Mouse (Mus musculus): ENCODE results near the gene Olfr894. TPM values are rescaled to one million over a fixed set of nuclear protein-coding genes. Genes with fewer than 3 reads are reported as not detected.

Olfr894 gene
- not detected for polyA plus RNA-seq (2014; fragmentation: Illumina TruSeq; extraction: RNeasy Lipid Tissue Mini Kit (QIAGEN cat#74804); ENCODE audit: low read depth, low replicate concordance)

DNA sequence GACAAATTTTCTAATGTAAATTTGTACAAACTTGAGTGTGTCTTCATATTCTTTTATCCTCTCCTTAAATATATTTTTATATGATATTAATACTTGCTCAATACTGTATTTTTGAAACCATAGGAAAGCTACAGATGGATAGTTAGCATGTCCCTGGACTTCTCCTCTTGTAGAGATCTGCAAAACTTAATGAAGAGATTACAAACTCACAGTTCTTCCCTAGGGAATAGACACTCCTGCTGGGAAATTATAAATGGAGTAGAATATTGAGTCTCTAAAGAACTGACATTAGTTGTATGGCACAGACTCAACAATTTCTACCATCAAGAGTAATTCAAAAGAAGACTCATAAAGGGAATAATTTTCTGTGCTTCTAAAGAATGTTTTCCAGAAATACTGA lies at the start of gene Olfr894:
Olfr894 (plus strand) TSS at position 301 of the 400 bp plus-strand sequence.

DNA sequence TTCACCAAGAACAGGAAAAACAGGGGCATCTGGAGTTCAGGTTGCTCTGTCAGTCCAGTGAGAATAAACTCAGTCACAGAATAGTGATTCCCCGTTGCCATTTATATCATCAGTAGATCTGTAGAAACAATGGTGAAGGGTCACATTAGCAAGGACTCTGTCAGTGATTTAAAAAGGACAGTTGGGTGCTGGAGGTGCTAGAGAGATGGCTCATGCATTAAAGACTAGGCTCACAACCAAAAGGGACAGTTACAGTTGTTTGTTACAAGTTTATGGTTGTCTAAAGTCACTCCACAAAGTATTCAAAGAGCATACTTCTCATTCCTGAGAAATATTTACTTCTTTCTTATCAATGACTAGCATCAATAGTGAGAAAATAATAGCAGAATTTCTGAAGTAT lies 37.1 kb upstream of the Olfr894 start, which contains the start of gene Olfr891:
Olfr891 (minus strand) TSS at position 101 of the 400 bp plus-strand sequence.

DNA sequence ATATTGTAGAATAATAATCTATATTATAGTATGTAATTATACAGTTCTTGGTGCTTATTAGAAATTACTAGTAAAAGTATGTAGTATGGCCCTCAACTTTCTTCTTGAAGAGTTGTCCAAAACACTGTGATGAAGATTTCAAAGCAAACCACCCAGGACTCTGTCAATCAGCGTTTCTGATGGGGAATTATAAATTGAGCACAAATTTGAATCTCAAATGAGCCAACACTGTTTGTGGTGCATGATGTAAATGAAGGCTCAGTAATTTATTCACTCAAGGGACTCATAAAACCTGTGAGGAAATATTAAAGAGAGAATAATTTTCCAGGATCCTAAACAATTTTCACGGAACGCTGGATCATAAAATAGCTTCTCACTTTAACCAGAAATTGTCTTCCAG lies 9.8 kb upstream of the Olfr894 start, which contains the start of gene Olfr893:
Olfr893 (plus strand) TSS at position 301 of the 400 bp plus-strand sequence.

DNA sequence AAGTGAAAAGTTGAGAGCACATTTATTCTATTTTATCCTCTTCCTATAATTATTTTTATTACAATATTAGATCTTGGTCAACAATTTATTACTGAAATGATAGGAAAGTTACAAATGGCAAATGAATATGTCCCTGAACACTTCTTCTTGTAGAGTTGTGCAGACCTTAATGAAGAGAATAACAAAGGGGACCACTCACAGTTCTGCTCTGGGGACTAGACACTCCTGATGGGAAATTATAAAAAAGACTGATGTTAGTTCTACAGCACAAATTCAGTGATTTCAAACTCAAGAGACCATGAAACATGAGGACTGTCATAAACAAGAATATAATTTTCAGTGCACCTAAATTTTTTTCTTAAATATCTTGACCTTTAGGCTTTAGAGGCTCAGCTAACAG lies 34.6 kb downstream of the Olfr894 start, which contains the start of gene Olfr143:
Olfr143 (plus strand) TSS at position 301 of the 400 bp plus-strand sequence.

DNA sequence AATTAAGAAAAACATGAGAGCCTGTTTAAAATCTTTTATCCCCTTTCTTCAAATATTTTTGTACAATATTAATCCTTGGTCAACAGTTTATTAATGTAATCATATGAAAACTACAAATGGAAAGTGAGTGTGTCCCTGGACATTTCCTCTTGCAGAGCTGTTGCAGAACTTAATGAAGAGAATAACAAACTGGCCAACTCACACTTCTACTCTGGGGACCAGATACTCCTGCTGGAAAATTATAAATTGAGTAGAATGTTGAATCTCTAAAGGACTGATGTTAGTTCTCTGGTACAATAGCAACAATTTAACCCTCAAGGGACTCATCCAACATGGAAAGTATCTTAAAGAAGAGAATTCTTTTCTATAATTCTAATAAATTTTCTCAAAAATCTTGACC lies 49.7 kb downstream of the Olfr894 start, which contains the start of gene Olfr895:
Olfr895 (plus strand) TSS at position 301 of the 400 bp plus-strand sequence.

Other genes starting within 250 kb of the Olfr894 start
- gene Olfr881, start 226.2 kb upstream of the Olfr894 start, polyA plus RNA-seq (2014; fragmentation: Illumina TruSeq; extraction: RNeasy Lipid Tissue Mini Kit (QIAGEN cat#74804); ENCODE audit: low read depth, low replicate concordance): not detected
- gene Olfr883, start 192.2 kb upstream of the Olfr894 start, polyA plus RNA-seq (2014; fragmentation: Illumina TruSeq; extraction: RNeasy Lipid Tissue Mini Kit (QIAGEN cat#74804); ENCODE audit: low read depth, low replicate concordance): not detected
- gene Olfr884, start 171.5 kb upstream of the Olfr894 start, polyA plus RNA-seq (2014; fragmentation: Illumina TruSeq; extraction: RNeasy Lipid Tissue Mini Kit (QIAGEN cat#74804); ENCODE audit: low read depth, low replicate concordance): not detected
- gene Olfr885, start 156.7 kb upstream of the Olfr894 start, polyA plus RNA-seq (2014; fragmentation: Illumina TruSeq; extraction: RNeasy Lipid Tissue Mini Kit (QIAGEN cat#74804); ENCODE audit: low read depth, low replicate concordance): not detected
- 0.03 TPM for gene Olfr887, start 134.0 kb upstream of the Olfr894 start, polyA plus RNA-seq (2014; fragmentation: Illumina TruSeq; extraction: RNeasy Lipid Tissue Mini Kit (QIAGEN cat#74804); ENCODE audit: low read depth, low replicate concordance)
- gene Olfr888, start 109.9 kb upstream of the Olfr894 start, polyA plus RNA-seq (2014; fragmentation: Illumina TruSeq; extraction: RNeasy Lipid Tissue Mini Kit (QIAGEN cat#74804); ENCODE audit: low read depth, low replicate concordance): not detected
- not detected for gene Olfr889, start 102.9 kb upstream of the Olfr894 start, polyA plus RNA-seq (2014; fragmentation: Illumina TruSeq; extraction: RNeasy Lipid Tissue Mini Kit (QIAGEN cat#74804); ENCODE audit: low read depth, low replicate concordance)
- gene Olfr890, start 75.5 kb upstream of the Olfr894 start, polyA plus RNA-seq (2014; fragmentation: Illumina TruSeq; extraction: RNeasy Lipid Tissue Mini Kit (QIAGEN cat#74804); ENCODE audit: low read depth, low replicate concordance): not detected
- gene Olfr891, start 37.2 kb upstream of the Olfr894 start, polyA plus RNA-seq (2014; fragmentation: Illumina TruSeq; extraction: RNeasy Lipid Tissue Mini Kit (QIAGEN cat#74804); ENCODE audit: low read depth, low replicate concordance): not detected
- gene Olfr893, start 9.7 kb upstream of the Olfr894 start, polyA plus RNA-seq (2014; fragmentation: Illumina TruSeq; extraction: RNeasy Lipid Tissue Mini Kit (QIAGEN cat#74804); ENCODE audit: low read depth, low replicate concordance): not detected
- gene Olfr143, start 34.7 kb downstream of the Olfr894 start, polyA plus RNA-seq (2014; fragmentation: Illumina TruSeq; extraction: RNeasy Lipid Tissue Mini Kit (QIAGEN cat#74804); ENCODE audit: low read depth, low replicate concordance): not detected
- not detected for gene Olfr895, start 49.8 kb downstream of the Olfr894 start, polyA plus RNA-seq (2014; fragmentation: Illumina TruSeq; extraction: RNeasy Lipid Tissue Mini Kit (QIAGEN cat#74804); ENCODE audit: low read depth, low replicate concordance)
- 1.8 TPM for gene Olfr896-ps1, start 73.1 kb downstream of the Olfr894 start, polyA plus RNA-seq (2014; fragmentation: Illumina TruSeq; extraction: RNeasy Lipid Tissue Mini Kit (QIAGEN cat#74804); ENCODE audit: low read depth, low replicate concordance)
- gene Olfr25, start 111.0 kb downstream of the Olfr894 start, polyA plus RNA-seq (2014; fragmentation: Illumina TruSeq; extraction: RNeasy Lipid Tissue Mini Kit (QIAGEN cat#74804); ENCODE audit: low read depth, low replicate concordance): 0.80 TPM
- 0.17 TPM for gene Olfr898, start 130.4 kb downstream of the Olfr894 start, polyA plus RNA-seq (2014; fragmentation: Illumina TruSeq; extraction: RNeasy Lipid Tissue Mini Kit (QIAGEN cat#74804); ENCODE audit: low read depth, low replicate concordance)
- not detected for gene Olfr250, start 148.8 kb downstream of the Olfr894 start, polyA plus RNA-seq (2014; fragmentation: Illumina TruSeq; extraction: RNeasy Lipid Tissue Mini Kit (QIAGEN cat#74804); ENCODE audit: low read depth, low replicate concordance)
- not detected for gene Olfr251, start 159.0 kb downstream of the Olfr894 start, polyA plus RNA-seq (2014; fragmentation: Illumina TruSeq; extraction: RNeasy Lipid Tissue Mini Kit (QIAGEN cat#74804); ENCODE audit: low read depth, low replicate concordance)
- not detected for gene Olfr147, start 183.6 kb downstream of the Olfr894 start, polyA plus RNA-seq (2014; fragmentation: Illumina TruSeq; extraction: RNeasy Lipid Tissue Mini Kit (QIAGEN cat#74804); ENCODE audit: low read depth, low replicate concordance)
- gene Olfr901, start 211.4 kb downstream of the Olfr894 start, polyA plus RNA-seq (2014; fragmentation: Illumina TruSeq; extraction: RNeasy Lipid Tissue Mini Kit (QIAGEN cat#74804); ENCODE audit: low read depth, low replicate concordance): not detected
- gene Olfr902, start 229.6 kb downstream of the Olfr894 start, polyA plus RNA-seq (2014; fragmentation: Illumina TruSeq; extraction: RNeasy Lipid Tissue Mini Kit (QIAGEN cat#74804); ENCODE audit: low read depth, low replicate concordance): not detected
- not detected for gene Olfr904, start 245.1 kb downstream of the Olfr894 start, polyA plus RNA-seq (2014; fragmentation: Illumina TruSeq; extraction: RNeasy Lipid Tissue Mini Kit (QIAGEN cat#74804); ENCODE audit: low read depth, low replicate concordance)